Mouse (Mus musculus) left cerebral cortex, adult 2 months (tissue): ENCODE results near the gene Ky. TPM values are rescaled to one million over a fixed set of nuclear protein-coding genes. Genes with fewer than 3 reads are reported as not detected.

Source experiments
- DNase-seq, 2 experiments: peaks; one replicate each; pipeline ENCODE4 v3.0.0; 2021 to 2022; ENCODE audit warnings: low spot score in 2 of 2, mixed read lengths in 1 of 2; ENCODE audit errors: extremely low spot score in 1 of 2
- H3K27ac ChIP-seq: fragments of 200-600 bp; 2 replicates; pipeline ENCODE4 v1.8.1; 2022
- H3K4me3 ChIP-seq: fragments of 200-600 bp; 2 replicates; pipeline ENCODE4 v1.8.1; 2022
- CTCF ChIP-seq: fragments of 200-600 bp; IDR thresholded peaks from 2 replicates; pipeline ENCODE4 v1.8.1; 2022; ENCODE audit warnings: antibody characterized with exemption, mild to moderate bottlenecking, moderate library complexity
- intact Hi-C: fragments of 180-260 bp; cut with DNase I; formaldehyde crosslinking; loops from one replicate; pipeline ENCODE4 v1.15.1; 2025
- total RNA-seq, 2 experiments: library from RNA; stranded (reverse); gene quantifications; 2 replicates each; pipeline ENCODE4 v1.2.3; 2021

Gene Ky
- total RNA-seq, 2 experiments from 2014 or later, result 2.0 to 2.1 TPM

DNA sequence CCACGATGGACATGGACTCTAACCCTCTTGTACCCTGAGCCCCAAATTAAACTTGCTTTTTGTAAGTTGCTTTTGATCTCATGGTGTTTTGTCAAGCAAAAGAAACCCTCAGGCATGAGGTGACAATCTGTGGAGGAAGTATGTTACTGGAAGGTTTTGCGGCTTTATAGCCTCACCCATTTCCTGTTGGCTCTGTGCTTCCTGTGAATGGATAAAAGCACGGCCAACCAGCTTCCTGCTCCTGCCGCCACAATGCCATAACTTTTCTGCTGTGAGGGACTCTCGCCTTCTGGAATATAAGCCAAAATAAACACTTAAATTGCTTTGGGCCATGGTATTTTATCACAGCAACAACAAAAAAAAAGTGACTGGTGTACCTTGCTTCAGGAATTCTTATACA is 71.9 kb downstream of the Ky start:
- intact Hi-C loops, result no loop called here
- Histone ChIP-seq H3K4me3 (no peak overlapping the region), H3K27ac (no peak overlapping the region)
- TF ChIP-seq CTCF, result no peak
- no peak for DNase-seq

DNA sequence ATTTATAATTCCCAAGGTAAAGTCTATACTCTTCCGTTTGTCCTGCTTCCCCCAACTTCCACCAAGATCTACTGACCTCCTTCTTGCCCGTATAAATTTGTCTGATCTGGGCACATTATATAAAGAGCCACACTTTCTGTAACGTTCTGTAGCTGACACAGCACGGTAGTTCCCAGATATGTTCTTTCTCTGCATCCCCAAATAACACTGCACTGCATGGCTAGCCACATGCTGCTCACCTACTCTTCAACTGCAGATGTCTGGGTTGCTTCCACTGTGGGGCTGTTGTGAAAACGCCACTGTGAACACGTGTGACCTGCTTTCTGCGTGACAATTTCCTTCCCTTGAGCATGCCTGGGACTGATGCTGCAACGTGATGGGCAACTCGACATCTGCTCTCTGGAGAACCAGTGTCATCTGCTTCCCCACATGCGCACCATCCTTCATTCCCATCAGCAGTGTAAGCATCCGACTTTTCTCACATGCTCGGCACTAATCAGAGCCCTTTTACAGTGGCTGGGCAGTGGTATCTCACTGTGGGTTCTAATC is 76.4 kb downstream of the Ky start:
- no peak for DNase-seq
- no peak for TF ChIP-seq CTCF
- intact Hi-C loops, result no loop called here
- Histone ChIP-seq H3K27ac (no peak overlapping the region), H3K4me3 (no peak overlapping the region)

DNA sequence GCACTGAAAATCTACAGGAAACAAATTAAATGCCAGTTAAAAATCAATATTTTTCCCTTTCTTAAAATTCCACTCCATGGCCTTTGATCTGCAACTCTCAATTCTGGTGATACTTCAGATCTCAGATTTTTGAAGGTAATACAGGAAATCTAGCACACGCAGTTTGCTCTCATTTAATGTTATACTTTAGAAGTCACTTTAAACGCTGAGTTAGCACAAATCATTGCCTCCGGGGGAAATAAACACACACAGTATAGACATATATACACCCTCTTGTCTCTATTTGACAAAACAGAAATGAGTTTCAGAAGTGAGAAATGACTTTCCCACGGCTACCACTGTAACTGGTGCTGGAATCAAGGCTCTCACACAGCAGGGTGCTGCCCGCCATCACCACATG is 81.8 kb downstream of the Ky start:
- no peak for TF ChIP-seq CTCF
- Histone ChIP-seq H3K4me3 (no peak overlapping the region), H3K27ac (no peak overlapping the region)
- intact Hi-C loops, result no loop called here
- DNase-seq, result no peak

DNA sequence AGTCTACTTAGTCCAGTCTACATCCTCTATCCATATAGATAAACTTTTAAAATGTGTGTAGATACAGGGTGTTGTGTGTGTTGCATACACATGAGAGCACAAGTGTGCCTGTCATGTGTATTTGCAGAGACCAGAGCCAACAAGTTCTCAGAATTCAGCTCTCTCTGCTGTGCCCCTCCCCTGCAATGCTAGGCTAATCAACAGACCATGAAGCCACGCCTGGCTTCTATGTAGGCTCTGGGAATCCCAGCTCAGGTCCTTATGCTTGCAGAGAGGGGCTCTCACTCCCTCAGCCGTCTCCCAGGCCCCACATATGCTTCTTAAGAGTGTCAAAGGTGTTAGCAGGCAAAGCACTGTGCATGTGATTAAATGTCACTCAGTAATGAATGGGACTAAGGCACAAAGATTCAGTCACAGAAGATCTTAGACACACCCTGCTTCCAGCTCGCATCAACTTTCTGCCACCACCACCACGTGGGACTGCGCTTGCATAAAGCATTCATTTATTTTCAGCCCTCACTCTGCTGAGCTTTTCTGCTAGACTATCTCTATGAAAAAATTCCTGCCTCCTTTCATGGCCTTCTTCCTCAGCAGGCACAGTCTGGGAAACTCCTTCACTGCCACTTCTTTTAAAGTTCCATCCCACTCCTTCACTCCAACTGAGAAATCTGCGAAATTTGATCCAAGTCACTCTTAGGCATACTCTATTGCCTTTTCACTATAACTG is 89.3 kb downstream of the Ky start:
- no peak for TF ChIP-seq CTCF
- intact Hi-C loops, result no loop called here
- H3K4me3 ChIP-seq, result no peak overlapping the region
- no peak overlapping the region for H3K27ac ChIP-seq
- DNase-seq, result no peak

Other genes with a start within 250 kb of the Ky start
- gene Ephb1, start 151.1 kb upstream of the Ky start, total RNA-seq, result 10 to 100 TPM; 23.4 to 26.7 TPM
- gene Anapc13, start 120.5 kb downstream of the Ky start, total RNA-seq, result 100 to 1,000 TPM in 1 of 2 experiments, 10 to 100 TPM in 1; 98.6 to 116 TPM
- gene Cep63, start 120.8 kb downstream of the Ky start, total RNA-seq, result 10 to 100 TPM; 32.2 to 37.7 TPM
- gene Amotl2, start 210.9 kb downstream of the Ky start, total RNA-seq, result 10 to 100 TPM; 21.3 to 22.4 TPM